Mouse (Mus musculus): ENCODE data around the gene Ezh1.

Ezh1 gene

DNA sequence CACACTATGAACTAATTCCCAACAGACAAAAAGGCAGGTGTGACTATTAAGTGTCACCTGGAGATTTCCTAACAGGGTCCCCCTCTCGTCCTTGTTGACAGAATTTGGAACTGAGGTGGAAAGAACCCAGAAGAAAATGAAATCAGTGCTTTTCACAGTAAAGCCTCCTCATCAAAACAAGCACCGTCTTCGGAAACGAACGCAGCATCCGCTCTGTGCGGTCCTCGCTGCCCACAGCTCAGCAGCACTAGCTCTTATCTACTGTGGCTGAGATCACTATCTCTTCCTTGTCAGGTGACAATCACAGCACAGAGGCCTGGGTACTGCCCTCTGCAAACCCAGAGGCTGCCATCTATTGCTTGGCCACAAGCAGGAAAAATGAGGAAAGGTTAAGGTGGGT lies 30.1 kb downstream of the Ezh1 start:
- DNase-seq (ENCODE audit: low read depth, low spot score): no peak
- H3K27me3 ChIP-seq (ENCODE audit: control insufficient read depth, insufficient read depth, low read length, poor library complexity, severe bottlenecking): no peaks in the 10 kb centered on the region
- H3K36me3 ChIP-seq (ENCODE audit: control insufficient read depth, insufficient read depth, low read length, poor library complexity, severe bottlenecking): peaks cover 14% of the 10 kb centered on the region

- no peak for DNase-seq (ENCODE audit: low read depth, low spot score)
- H3K36me3 ChIP-seq (ENCODE audit: control insufficient read depth, insufficient read depth, low read length, poor library complexity, severe bottlenecking): peaks cover 14% of the 10 kb centered on the region
- no peaks in the 10 kb centered on the region for H3K27me3 ChIP-seq (ENCODE audit: control insufficient read depth, insufficient read depth, low read length, poor library complexity, severe bottlenecking)
Measured at GRCm38 (mm10) chr11:101195571-101195970, 30.7 kb downstream of the Ezh1 start.

- Histone ChIP-seq H3K36me3 (ENCODE audit: control insufficient read depth, insufficient read depth, low read length, poor library complexity, severe bottlenecking) (peaks cover 14% of the 10 kb centered on the region), H3K27me3 (ENCODE audit: control insufficient read depth, insufficient read depth, low read length, poor library complexity, severe bottlenecking) (no peaks in the 10 kb centered on the region)
- DNase-seq (ENCODE audit: low read depth, low spot score): no peak
Measured at GRCm38 (mm10) chr11:101195101-101195500, 31.2 kb downstream of the Ezh1 start.

- Histone ChIP-seq H3K36me3 (ENCODE audit: control insufficient read depth, insufficient read depth, low read length, poor library complexity, severe bottlenecking) (peaks cover 14% of the 10 kb centered on the region), H3K27me3 (ENCODE audit: control insufficient read depth, insufficient read depth, low read length, poor library complexity, severe bottlenecking) (no peaks in the 10 kb centered on the region)
- DNase-seq (ENCODE audit: low read depth, low spot score): no peak
Measured at GRCm38 (mm10) chr11:101194643-101195042, 31.6 kb downstream of the Ezh1 start.

DNA sequence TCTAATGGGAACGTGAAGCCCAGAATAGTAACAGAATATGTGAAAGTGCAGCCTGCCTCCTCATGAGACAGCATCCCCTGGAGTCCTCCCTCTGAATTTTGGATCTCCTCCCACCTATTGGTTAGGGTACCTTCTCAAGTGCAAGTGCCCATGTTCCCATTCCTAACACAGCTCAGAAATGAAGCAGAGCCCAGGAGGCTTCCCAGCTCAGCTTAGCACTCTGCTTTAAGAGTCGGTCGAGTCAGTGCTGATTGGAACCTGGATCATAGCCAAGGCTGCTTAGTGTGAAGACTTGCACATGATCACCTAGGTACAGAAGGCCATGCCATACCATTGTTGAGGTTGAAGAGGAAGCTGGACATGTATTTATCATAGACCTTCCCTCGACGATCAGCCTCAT lies 32.1 kb downstream of the Ezh1 start:
- no peak for DNase-seq (ENCODE audit: low read depth, low spot score)
- Histone ChIP-seq H3K36me3 (ENCODE audit: control insufficient read depth, insufficient read depth, low read length, poor library complexity, severe bottlenecking) (peaks cover 10% of the 10 kb centered on the region), H3K27me3 (ENCODE audit: control insufficient read depth, insufficient read depth, low read length, poor library complexity, severe bottlenecking) (no peaks in the 10 kb centered on the region)

DNA sequence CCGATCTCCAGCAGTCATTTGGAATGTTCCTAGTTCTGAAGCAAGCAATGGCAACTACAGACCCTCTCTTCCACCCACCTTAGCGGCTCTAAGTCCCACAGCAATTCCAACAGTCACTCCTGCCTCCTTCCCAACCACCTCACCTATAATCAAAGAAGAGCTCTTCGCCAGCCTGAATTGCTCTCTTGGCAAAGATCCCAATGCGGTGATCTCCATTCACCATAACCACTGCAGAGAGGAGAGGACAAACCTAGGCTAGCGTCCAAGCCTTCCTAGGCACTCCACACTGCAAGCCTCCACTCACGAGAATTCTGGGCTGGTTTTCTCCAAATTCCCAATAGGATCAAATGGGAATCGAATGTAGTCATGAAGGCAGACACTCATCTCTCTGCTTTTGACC lies 33.2 kb downstream of the Ezh1 start:
- DNase-seq (ENCODE audit: low read depth, low spot score): no peak
- Histone ChIP-seq H3K36me3 (ENCODE audit: control insufficient read depth, insufficient read depth, low read length, poor library complexity, severe bottlenecking) (peaks cover 7% of the 10 kb centered on the region), H3K27me3 (ENCODE audit: control insufficient read depth, insufficient read depth, low read length, poor library complexity, severe bottlenecking) (no peaks in the 10 kb centered on the region)

GRCm38 (mm10) chr11:101192646-101193045 lies 33.6 kb downstream of the Ezh1 start:
- DNase-seq (ENCODE audit: low read depth, low spot score): no peak
- H3K27me3 ChIP-seq (ENCODE audit: control insufficient read depth, insufficient read depth, low read length, poor library complexity, severe bottlenecking): no peaks in the 10 kb centered on the region
- H3K36me3 ChIP-seq (ENCODE audit: control insufficient read depth, insufficient read depth, low read length, poor library complexity, severe bottlenecking): peaks cover 6% of the 10 kb centered on the region

DNA sequence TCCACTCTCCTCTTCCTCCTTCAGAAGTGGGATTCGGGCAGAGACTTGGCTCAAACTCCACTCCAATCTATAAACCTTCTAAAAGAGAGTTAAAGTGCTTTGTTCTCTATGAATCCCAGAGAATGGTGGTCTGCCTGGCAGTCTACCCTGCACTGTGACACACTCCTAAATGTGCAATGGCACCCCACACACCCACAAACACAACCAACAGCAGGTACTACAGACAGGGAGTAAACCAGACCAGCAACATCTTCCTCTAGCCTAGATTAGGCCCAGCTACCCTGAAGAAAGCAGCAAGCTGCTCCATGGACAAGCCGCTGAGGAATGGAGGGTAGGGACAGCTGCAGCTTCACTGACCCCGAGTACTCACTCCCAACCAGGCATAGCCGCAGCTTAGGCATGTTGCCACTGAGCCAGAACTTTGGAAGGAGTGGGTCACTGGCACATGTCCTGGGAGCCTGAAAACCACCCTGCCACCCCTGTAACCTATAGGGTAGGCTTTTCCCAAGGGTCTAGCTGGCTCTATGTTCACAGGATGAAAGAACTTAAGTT lies 34.3 kb downstream of the Ezh1 start:
- Histone ChIP-seq H3K36me3 (ENCODE audit: control insufficient read depth, insufficient read depth, low read length, poor library complexity, severe bottlenecking) (peaks cover 5% of the 10 kb centered on the region), H3K27me3 (ENCODE audit: control insufficient read depth, insufficient read depth, low read length, poor library complexity, severe bottlenecking) (no peaks in the 10 kb centered on the region)
- DNase-seq (ENCODE audit: low read depth, low spot score): no peak

DNA sequence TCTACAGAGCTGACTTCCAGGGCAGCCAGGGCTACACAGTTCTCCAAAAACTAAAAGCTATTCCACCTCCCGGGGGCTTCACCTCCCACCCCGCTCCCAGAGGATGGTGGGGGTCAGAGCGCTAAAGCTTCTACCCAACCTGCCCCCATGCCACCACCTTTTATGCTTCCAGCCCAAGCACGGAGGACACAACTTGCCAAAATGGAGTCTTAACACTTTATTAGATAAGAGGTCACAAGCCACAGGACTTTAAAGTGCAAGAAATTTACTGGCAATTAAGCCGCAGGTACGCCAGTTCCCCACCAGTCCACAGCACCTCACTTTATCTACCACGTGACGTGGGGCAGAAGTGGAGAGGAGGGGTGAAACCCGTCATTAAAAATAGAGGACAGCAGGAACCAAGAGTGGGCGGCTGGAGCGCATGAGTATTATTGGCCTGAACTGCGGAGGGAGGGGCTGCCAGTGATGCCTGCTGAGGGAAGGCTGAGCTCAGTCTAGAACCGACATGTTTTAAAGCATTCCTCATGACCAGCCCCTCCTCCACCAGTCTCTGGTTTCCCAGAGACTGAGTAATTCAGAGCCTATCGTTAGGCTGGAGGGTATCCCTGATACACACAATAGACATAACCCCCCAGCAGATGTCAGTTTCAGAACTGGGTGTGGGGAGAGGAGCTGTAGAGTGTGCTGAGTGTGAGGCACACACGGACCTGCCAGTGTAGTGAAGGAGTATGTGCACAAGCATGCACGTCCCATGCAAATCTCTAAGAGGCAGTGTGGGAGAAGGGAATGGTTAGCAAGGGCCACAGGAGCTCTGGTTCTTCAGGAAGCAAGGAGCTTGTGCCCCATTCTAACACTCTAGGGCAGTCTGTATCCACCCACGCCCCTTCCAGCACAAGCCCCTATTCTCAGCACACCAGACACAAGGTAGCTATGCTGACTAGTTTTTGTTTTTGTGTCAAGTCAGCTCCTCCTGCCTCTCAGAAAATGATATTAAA lies 35.1 kb downstream of the Ezh1 start:
- no peak for DNase-seq (ENCODE audit: low read depth, low spot score)
- H3K27me3 ChIP-seq (ENCODE audit: control insufficient read depth, insufficient read depth, low read length, poor library complexity, severe bottlenecking): no peaks in the 10 kb centered on the region
- H3K36me3 ChIP-seq (ENCODE audit: control insufficient read depth, insufficient read depth, low read length, poor library complexity, severe bottlenecking): peaks cover 1% of the 10 kb centered on the region

GRCm38 (mm10) chr11:101190181-101190912 lies 35.9 kb downstream of the Ezh1 start:
- no peak for DNase-seq (ENCODE audit: low read depth, low spot score)
- H3K36me3 ChIP-seq (ENCODE audit: control insufficient read depth, insufficient read depth, low read length, poor library complexity, severe bottlenecking): peaks cover 1% of the 10 kb centered on the region
- H3K27me3 ChIP-seq (ENCODE audit: control insufficient read depth, insufficient read depth, low read length, poor library complexity, severe bottlenecking): no peaks in the 10 kb centered on the region

- Histone ChIP-seq H3K27me3 (ENCODE audit: control insufficient read depth, insufficient read depth, low read length, poor library complexity, severe bottlenecking) (no peaks in the 10 kb centered on the region), H3K36me3 (ENCODE audit: control insufficient read depth, insufficient read depth, low read length, poor library complexity, severe bottlenecking) (peaks cover 1% of the 10 kb centered on the region)
- DNase-seq (ENCODE audit: low read depth, low spot score): no peak
Measured at GRCm38 (mm10) chr11:101189495-101190180, 36.6 kb downstream of the Ezh1 start.

GRCm38 (mm10) chr11:101188166-101188805 lies 38.0 kb downstream of the Ezh1 start:
- no peaks in the 10 kb centered on the region for H3K27me3 ChIP-seq (ENCODE audit: control insufficient read depth, insufficient read depth, low read length, poor library complexity, severe bottlenecking)
- H3K36me3 ChIP-seq (ENCODE audit: control insufficient read depth, insufficient read depth, low read length, poor library complexity, severe bottlenecking): peaks cover 1% of the 10 kb centered on the region
- DNase-seq (ENCODE audit: low read depth, low spot score): no peak

DNA sequence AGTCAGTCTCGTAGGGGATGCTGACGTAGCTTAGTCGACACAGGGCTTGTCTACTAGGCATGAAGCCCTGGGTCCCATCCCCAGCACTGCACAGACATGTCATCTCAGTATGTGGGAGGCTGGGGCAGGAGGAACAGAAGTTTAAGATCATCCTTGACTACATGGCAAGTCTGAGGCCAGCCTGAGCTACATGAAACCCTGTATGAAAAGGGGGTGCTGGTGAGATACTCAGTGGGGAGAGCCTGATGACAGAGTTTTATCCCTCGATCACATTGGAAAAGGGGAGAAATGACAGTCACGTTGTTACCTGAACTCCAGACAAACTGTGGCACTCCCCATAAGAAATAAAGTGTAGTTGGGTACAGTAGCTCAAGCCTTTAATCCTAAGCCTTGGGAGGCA lies 38.7 kb downstream of the Ezh1 start:
- no peak for DNase-seq (ENCODE audit: low read depth, low spot score)
- peaks cover 1% of the 10 kb centered on the region; the same call in 1 of the 2 replicates for H3K36me3 ChIP-seq (ENCODE audit: control insufficient read depth, insufficient read depth, low read length, poor library complexity, severe bottlenecking)
- H3K27me3 ChIP-seq (ENCODE audit: control insufficient read depth, insufficient read depth, low read length, poor library complexity, severe bottlenecking): no peaks in the 10 kb centered on the region

Data from splenic B cell, adult 2 months (primary cell).